Mouse (Mus musculus) cerebral cortex, adult 2 months (tissue): ENCODE data around the gene Gtf2a2.

Experiments used
- WGBS: fragments of 180-500 bp; shearing (Covaris S2); methylation state at CpG from one replicate; pipeline ENCODE4 v1.1.7; 2018; 5-methylcytosine and 5-hydroxymethylcytosine counted together

Gtf2a2 gene

GRCm38 (mm10) chr9:70022083-70022482, 9.7 kb downstream of the Gtf2a2 start:
- 74% methylated on average over 4 of the region's 4 CpGs for WGBS

DNA sequence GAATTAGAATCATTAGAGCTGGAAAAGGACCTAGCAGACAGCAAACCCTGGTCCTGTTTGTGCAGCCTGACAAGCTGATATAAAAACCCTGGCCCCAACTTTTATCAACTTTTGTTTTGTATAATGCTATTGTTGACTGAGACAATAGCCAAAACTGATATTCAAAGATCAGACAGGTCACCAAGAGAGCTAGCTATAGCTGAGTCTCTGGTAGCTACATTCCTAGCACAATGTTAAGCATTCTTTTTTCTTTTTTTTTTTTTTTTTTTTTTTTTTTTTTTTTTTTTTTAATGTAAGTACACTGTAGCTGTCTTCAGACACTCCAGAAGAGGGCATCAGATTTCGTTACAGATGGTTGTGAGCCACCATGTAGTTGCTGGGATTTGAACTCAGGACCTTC, 11.3 kb downstream of the Gtf2a2 start:
- WGBS, result 74% methylated on average over 1 of the region's 1 CpGs

- WGBS, result 86% methylated on average over 2 of the region's 2 CpGs
Measured at GRCm38 (mm10) chr9:70025365-70026012, 13.1 kb downstream of the Gtf2a2 start.

- 100% methylated on average over 1 of the region's 1 CpGs for WGBS
Measured at GRCm38 (mm10) chr9:70032167-70032566, 19.8 kb downstream of the Gtf2a2 start.

DNA sequence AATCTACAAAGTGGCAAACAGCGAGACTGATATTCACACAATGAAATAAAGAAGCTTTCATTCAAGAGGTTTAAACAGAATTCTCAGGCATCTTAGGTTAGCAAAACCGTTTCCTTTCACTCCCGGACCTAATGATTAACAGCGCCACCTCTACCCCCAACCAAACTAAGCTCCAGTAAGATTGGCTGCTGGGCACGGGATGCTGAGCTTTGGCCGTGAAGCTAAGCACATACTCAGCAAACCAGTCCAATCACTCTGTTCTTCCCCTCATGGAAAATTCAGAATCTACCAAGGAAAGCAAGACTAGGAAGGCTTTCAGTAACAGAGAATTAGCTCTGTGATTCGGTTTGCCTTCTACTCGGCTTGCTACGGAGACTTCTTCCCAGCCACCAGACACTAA, 20.7 kb downstream of the Gtf2a2 start:
- WGBS, result 77% methylated on average over 9 of the region's 9 CpGs

- WGBS, result 86% methylated on average over 7 of the region's 7 CpGs
Measured at GRCm38 (mm10) chr9:70034702-70035101, 22.4 kb downstream of the Gtf2a2 start.

GRCm38 (mm10) chr9:70036646-70037045, 24.3 kb downstream of the Gtf2a2 start:
- 86% methylated on average over 4 of the region's 4 CpGs for whole genome bisulfite sequencing

- 77% methylated on average over 7 of the region's 7 CpGs for WGBS
Measured at GRCm38 (mm10) chr9:70037988-70038387, 25.6 kb downstream of the Gtf2a2 start, which contains the start of gene Gcnt3. Gene Gcnt3, minus strand, starts transcription at chr9:70038088.

- WGBS, result 76% methylated on average over 6 of the region's 6 CpGs
Measured at GRCm38 (mm10) chr9:70039597-70040385, 27.4 kb downstream of the Gtf2a2 start.

DNA sequence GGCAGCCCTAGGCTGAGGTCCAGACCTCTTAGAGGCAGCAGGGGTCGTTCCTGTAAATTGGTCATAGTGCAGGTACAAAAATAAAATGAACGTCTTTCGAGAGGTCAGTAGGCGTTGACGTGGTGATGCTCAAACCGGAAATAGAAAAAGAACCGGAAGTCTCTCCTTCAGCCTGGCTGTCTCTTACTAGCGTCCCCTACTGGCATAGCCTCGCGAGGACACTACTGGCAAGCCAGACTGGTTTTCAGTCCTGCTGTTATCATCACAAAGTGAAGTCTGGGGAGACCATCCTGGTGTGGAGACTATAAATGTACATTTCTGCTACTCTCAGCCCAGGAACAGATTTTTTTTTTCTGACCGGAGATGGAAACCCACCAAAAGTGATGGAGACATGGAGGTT, 28.2 kb downstream of the Gtf2a2 start:
- 81% methylated on average over 11 of the region's 11 CpGs for WGBS

GRCm38 (mm10) chr9:70042137-70042536, 29.8 kb downstream of the Gtf2a2 start:
- 96% methylated on average over 4 of the region's 4 CpGs for WGBS

GRCm38 (mm10) chr9:70042935-70043334, 30.6 kb downstream of the Gtf2a2 start:
- 59% methylated on average over 1 of the region's 1 CpGs for WGBS

GRCm38 (mm10) chr9:70044865-70045264, 32.5 kb downstream of the Gtf2a2 start:
- WGBS, result 84% methylated on average over 2 of the region's 2 CpGs

DNA sequence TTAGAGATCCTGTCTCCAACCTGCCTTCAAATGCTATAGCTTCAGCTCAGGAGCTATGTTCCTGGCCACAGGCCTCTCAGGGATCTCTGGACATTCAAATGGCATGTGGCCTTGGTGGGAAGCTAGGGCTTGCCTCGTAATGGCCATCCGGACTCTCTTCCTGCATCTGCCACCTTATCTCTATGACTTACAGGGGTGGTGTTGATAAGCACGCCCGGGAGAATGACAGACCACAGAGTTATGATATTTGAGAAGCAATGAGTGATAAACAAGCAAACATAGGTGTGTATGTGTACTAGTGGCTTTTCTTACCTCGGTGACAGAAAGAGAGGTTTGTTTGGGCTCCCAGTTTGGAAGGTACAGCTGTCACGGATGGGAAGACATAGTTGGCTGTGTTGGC, 33.9 kb downstream of the Gtf2a2 start:
- WGBS, result 93% methylated on average over 6 of the region's 6 CpGs

GRCm38 (mm10) chr9:70047839-70048238, 35.5 kb downstream of the Gtf2a2 start:
- 85% methylated on average over 3 of the region's 3 CpGs for WGBS

GRCm38 (mm10) chr9:70048280-70048679, 35.9 kb downstream of the Gtf2a2 start:
- 76% methylated on average over 5 of the region's 5 CpGs for WGBS

GRCm38 (mm10) chr9:70048751-70049415, 36.5 kb downstream of the Gtf2a2 start:
- 62% methylated on average over 6 of the region's 6 CpGs for WGBS

DNA sequence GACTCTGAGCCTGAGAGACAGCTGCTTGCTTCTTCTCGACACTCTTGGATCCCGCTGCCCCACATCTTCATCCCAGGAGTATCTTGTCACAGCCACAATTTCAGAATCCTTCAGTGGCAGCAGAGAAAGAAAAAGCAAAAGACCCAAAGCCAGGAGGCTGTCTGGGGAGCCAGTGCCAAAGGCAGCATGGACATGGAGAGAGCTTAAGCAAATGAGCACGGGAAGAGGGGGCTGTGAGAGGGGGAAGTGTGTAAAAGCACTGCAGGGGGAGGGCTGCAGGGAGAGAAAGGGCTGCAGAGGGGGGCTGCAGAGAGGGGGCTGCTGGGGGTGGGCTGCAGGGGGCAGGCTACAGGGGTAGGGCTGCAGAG, 37.0 kb downstream of the Gtf2a2 start:
- WGBS, result 29% methylated on average over 3 of the region's 3 CpGs

- WGBS, result 25% methylated on average over 8 of the region's 8 CpGs
Measured at GRCm38 (mm10) chr9:70049839-70050238, 37.5 kb downstream of the Gtf2a2 start.

GRCm38 (mm10) chr9:70052730-70053129, 40.4 kb downstream of the Gtf2a2 start:
- WGBS, result 81% methylated on average over 3 of the region's 3 CpGs

DNA sequence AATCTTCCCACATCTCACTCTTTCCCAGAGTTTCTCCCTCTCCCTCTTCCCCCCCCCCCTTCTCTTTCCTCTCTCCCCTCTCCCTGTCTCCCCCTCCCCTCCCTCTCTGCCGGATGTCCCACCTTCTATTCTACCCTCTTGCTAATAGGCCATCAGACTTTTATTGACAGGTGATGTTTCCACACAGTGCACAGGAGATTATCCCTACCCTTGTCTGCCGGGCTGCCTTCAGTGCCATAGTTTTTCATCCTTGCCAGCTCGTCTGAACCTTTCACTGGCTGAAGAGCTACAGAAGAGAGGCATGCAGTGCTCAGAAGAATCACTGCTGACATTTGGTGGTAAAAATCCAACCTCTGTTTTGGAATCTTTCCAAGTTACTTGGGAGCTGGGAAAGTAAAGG, 41.1 kb downstream of the Gtf2a2 start:
- 52% methylated on average over 3 of the region's 3 CpGs for WGBS

DNA sequence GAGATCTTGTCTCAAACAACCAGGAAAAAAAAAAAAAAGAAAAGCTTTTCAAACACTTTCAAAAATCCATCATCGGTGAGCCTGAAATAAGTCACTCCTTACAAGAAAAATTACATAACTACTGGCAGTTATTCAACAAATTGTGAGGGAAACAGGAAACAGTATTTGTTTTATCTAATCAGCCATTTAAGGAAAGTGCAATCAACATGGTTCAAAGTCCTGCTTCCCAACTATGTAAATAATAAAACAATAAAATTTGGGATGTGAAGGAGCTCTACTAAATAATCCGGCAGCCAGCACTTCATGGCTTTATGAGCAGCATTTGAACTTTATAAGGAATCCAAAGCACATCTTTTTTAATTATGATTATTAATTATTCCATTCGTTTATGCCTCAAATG, 49.7 kb downstream of the Gtf2a2 start:
- 74% methylated on average over 3 of the region's 3 CpGs for WGBS

DNA sequence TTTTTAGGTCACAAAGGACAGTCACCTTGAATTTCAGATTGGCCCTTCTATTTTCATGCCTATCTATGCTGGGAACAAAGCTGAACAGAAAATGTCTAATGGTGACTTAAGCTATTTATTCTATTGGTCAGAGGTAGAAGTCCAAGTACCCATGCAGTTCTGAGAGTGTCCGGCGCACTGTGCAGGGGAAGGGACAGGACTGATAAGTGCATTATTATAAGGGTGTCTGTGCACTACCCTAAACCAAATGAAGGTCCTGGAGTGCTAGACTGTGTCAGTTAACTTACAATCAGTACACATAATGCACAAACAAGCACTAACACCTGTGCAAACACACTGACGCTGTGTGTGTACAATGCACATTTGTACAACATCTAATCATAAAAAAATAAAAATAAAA, 55.1 kb downstream of the Gtf2a2 start:
- WGBS, result 92% methylated on average over 3 of the region's 3 CpGs
